Mouse (Mus musculus): ENCODE measurements around the gene Tex261. TPM values are rescaled to one million over a fixed set of nuclear protein-coding genes. Genes with fewer than 3 reads are reported as not detected.

Tex261 gene
- total RNA-seq, 2 experiments from 2014 or later: 171 to 183 TPM

- DNase-seq (ENCODE audit: low spot score in 2 of 2): peak; percentile 26 to 51
Observed at GRCm38 (mm10) chr6:83762880-83763431, 12.7 kb downstream of the Tex261 start.

DNA sequence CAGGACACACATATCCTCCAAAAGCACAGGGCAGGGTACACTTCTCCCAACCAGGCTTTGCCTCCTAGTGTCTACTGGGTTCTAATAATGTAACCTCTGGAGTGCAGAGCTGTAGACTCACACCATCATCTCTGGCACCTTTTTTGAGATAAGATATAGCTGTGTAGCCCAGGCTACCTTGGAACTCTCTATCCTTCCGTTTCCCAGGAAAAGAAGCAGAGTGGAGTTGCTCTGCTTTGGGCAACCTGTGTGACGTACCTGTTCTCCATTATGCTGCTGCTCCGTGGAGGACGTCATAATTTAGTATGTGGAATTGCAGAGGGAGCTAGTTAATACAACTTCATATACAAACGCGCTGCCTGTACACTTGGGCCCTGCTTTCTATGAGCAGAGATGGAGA lies 13.3 kb downstream of the Tex261 start, which contains the start of gene Ankrd53:
TSS of gene Ankrd53 (plus strand) at position 301 of the 400 bp plus-strand sequence.
- no peak for DNase-seq (ENCODE audit: low spot score in 2 of 2)

DNA sequence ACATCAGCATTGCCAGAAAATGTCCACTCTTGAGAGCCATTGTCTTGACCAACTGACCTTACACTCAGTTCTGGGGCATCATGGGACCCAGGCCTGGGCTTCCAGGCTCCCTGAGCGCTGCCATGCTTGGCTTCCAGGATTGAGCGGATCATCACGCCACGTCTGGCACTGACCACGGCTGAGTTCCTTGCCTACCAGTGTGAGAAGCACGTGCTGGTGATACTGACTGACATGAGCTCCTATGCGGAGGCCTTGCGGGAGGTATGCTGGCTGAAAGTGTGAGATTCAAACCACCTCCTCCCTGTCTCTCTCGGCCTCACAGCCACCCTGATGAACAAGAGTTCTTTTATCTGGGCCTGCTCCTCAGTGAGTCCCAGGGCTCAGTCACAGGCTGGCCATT lies 19.6 kb downstream of the Tex261 start:
- no peak for DNase-seq (ENCODE audit: low spot score in 2 of 2)

GRCm38 (mm10) chr6:83750171-83750684 lies 25.4 kb downstream of the Tex261 start:
- DNase-seq (ENCODE audit: low spot score in 2 of 2): peak; percentile 60 to 65

- DNase-seq (ENCODE audit: low spot score in 2 of 2): no peak
Observed at GRCm38 (mm10) chr6:83749286-83749685, 26.3 kb downstream of the Tex261 start.

DNA sequence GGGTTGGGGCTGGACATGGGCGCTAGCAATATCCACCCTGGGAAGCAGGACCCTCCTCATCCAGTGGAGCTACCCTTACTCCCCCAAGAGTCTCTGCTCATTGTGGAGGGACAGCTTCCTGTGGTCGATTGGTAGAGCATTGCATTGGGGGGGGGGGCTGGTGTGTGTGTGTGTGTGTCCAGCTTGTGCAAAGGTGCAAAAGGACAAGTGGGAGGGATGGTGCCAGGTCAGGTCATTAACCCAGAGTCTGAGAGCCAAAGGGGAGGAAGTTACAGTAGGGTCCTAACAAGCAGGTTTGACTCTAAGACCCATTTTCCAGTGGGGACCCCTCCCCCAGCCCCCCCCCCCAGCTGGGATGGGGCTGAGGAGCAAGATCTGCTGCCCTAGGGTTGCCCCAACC lies 30.1 kb downstream of the Tex261 start:
- no peak for DNase-seq (ENCODE audit: low spot score in 2 of 2)

DNA sequence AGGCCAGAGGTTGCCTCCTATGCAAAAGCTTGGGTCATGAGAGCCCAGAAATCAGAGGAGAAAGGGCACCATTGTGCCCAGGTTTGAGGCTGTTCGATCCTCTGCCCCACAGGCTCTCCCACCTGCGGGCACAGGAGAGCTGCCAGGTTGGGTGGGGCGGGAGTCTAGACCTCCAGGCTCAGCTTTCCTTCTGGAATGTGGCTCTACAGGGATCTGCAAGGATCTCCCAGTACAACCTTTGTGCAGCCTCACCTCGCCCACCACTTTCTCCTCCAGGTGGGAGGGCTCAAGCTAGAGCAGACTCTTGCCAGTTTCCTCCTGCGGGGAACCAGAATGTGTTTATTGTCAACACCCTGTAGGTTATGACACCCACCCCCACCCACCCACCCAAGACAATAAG lies 31.1 kb downstream of the Tex261 start:
- no peak for DNase-seq (ENCODE audit: low spot score in 2 of 2)

GRCm38 (mm10) chr6:83744126-83744525 lies 31.5 kb downstream of the Tex261 start:
- no peak for DNase-seq (ENCODE audit: low spot score in 2 of 2)

DNA sequence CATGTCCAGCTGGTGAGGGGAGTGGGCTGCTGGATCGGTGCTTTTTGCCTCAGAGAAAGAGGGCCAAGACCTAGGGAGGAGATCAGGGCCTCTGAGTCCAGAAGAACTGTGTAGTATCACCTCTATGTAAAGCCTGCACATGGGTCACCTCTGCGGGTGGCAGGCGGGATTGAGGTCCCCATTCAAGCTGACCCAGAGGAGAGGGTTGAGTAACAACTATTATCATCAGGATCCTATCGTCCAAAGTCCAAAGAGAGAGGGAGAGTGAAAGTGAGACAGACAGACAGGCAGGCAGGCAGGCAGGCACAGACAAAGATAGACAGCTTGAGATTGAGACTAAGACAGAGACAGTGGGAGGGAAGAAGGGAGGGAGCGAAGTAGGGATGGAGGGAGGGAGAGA lies 32.4 kb downstream of the Tex261 start:
- no peak for DNase-seq (ENCODE audit: low spot score in 2 of 2)

DNA sequence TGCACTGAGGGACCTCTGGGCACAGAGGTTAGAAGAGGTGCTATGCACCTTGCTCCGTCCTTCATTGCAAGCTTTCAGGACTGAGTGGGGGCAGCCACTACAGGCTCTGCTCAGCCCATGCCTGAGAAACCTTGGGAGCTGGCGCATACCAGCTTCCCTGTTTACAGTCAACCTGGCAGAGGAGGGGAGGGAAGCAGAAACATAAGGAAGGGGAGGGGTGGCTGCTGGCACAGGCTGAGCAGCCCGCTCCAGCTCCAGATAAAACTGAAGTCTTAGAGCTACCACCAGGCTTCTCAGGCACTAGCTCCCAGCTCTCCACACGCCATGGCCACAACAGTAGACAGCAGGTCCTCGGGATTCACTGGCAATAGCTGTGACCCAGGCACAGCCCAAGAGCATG lies 32.9 kb downstream of the Tex261 start, which contains the start of gene Atp6v1b1:
TSS of gene Atp6v1b1 (plus strand) at position 230 of the 400 bp plus-strand sequence.
- no peak for DNase-seq (ENCODE audit: low spot score in 2 of 2)

DNA sequence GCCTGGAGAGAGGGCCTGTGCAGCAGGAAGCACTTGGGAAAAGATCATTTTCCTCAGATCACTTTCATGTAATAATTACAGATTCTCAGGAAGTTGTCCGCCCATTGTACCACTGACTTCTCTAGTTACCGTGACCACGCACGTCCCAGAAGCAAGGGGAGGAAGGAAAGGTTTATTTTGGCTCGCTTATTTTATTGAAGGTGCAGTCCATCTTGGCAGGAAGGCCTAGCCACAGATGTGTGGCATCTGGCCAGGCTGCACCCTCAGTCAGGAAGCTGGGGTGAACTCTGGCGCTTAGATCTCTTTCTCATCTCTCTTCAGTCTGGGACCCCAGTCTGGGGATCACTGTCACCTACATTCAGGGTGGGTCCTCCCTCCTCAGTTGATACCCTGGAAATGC lies 37.0 kb downstream of the Tex261 start:
- DNase-seq (ENCODE audit: low spot score in 2 of 2): no peak

DNA sequence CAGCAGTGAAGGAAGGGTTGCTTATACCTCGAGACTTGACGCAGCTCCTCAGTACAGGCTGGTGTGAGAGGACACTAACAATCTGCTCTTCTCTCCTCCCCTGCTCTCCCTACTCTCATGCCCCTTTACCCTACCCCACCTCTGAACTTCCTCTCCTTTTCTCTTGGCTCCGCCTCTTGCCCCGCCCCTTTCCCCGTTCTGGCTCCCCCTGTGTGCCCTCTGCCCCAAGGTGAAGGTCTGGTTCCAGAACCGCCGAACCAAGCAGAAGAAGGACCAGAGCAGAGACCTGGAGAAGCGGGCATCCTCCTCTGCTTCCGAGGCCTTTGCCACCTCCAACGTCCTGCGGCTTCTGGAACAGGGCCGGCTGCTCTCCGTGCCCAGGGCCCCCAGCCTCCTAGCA lies 38.3 kb downstream of the Tex261 start:
- DNase-seq (ENCODE audit: low spot score in 2 of 2): no peak

DNA sequence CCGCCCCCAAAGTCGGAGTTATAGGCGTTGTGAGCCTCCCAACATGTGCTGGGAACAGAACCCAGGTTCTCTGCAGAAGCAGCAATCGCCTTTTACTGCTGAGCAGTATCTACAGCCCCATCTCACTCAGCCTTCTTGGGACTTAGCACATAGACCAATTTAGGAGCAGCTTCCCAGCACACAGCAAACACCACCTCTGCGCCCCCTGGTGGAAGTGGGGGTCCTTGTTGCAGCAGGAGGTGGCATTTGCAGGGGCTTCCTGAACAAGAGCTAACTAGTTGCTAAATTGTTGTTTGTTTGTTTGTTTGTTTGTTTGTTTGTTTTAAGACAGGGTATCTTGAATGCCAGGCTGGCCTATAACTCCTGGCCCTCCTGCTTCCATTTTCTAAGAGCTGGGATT lies 44.5 kb downstream of the Tex261 start:
- peak; percentile 77 for DNase-seq (ENCODE audit: low spot score in 2 of 2)

DNA sequence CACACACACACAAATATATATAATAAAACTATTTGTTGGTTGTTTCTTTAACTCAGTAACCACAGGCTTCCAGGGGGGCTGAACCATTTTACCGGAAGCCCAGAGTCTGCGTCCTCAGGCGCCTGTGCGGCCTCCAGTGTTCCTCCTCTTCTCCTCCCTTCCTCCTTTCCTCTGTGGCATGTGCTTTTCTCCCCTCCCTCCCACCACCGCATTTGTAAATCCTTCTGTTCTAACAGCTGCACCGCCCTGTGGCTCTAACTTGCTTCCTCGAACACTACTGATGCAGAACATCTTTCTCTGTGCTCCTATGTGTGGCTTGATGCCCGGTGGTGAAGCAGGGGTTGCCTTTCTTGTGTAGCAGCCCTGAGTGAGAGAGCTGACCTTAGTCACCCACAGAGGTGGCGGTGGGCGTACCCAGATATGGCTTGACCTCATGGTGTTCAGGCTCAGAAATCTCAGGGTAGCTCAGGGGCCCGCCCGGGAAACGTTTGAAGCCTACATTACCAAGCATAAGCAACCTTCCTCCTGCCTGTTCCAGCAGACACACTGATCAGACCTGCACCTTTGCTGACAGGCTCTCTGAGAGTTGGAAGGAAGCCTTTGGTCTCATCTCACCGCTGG lies 46.2 kb downstream of the Tex261 start:
- DNase-seq (ENCODE audit: low spot score in 2 of 2): no peak

DNA sequence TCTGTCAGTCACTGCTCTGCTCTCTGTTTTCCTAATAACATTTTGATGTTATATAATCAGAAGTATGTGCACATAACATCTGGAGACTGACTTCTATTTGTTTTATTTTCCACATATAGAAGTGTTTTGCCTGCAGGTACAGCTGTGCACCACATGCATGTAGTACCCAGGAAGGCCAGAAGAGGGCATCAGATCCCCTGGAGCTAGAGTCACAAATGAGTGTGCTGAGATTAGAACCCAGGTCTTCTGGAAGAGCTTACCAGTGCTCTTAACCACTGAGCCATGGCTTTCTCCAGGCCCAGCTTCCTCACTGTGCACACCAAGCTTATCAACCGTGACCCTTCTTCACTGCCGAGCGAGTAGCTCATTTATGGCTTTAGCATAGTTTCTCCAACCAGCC lies 47.1 kb downstream of the Tex261 start:
- DNase-seq (ENCODE audit: low spot score in 2 of 2): no peak

DNA sequence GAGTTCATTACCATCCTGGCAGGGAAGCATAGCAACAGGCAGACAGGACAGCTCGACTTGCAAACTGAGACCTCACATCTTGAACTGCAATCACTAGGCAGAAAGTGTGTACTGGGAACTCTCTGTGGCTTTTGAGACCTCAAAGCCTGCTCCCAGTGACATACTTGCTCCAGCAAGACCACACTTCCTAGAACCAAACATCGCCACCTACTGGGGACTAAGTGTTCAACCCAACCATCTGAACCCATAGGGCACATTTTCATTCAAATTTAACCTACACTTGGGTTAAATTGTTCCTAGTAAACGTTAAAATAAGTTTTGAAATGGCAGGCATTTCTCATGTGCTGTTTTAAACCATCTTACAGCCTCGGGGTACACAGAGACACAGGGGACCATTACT lies 48.4 kb downstream of the Tex261 start:
- DNase-seq (ENCODE audit: low spot score in 2 of 2): no peak

GRCm38 (mm10) chr6:83722526-83722925 lies 53.1 kb downstream of the Tex261 start:
- no peak for DNase-seq (ENCODE audit: low spot score in 2 of 2)

Other genes with a start within 250 kb of the Tex261 start
- under 1 TPM; 0.38 to 0.53 TPM for gene Actg2, start 239.5 kb downstream of the Tex261 start, total RNA-seq (2021)
- 10 to 100 TPM; 20.6 to 21.8 TPM for gene Stambp, start 203.1 kb downstream of the Tex261 start, total RNA-seq (2021)
- gene Clec4f, start 119.6 kb downstream of the Tex261 start, total RNA-seq (2021): not detected
- under 1 TPM; 0.27 to 0.32 TPM for gene Cd207, start 98.0 kb downstream of the Tex261 start, total RNA-seq (2021)
- gene Vax2, start 64.5 kb downstream of the Tex261 start, total RNA-seq (2021): not detected
- not detected for gene Atp6v1b1, start 32.8 kb downstream of the Tex261 start, total RNA-seq (2021)
- under 1 TPM in 1 of 2 experiments, not detected in 1; 0.16 TPM for gene Ankrd53, start 13.2 kb downstream of the Tex261 start, total RNA-seq (2021)
- 10 to 100 TPM; 41.0 to 51.8 TPM for gene Nagk, start 19.2 kb upstream of the Tex261 start, total RNA-seq (2021)
- gene Paip2b, start 55.9 kb upstream of the Tex261 start, total RNA-seq (2021): 10 to 100 TPM; 33.8 to 38.2 TPM
- gene Zfp638, start 91.3 kb upstream of the Tex261 start, total RNA-seq (2021): 10 to 100 TPM; 91.0 to 95.9 TPM
- gene Dysf, start 232.8 kb upstream of the Tex261 start, total RNA-seq (2021): 10 to 100 TPM; 42.0 to 53.0 TPM

All from adrenal gland, adult 18-20 months (tissue).